Mouse (Mus musculus) CD4-positive naive resting alpha-beta T cell, adult 57 days (primary cell): Measurements from ENCODE around the gene Apon. TPM values are rescaled to one million over a fixed set of nuclear protein-coding genes. Genes with fewer than 3 reads are reported as not detected.

ENCODE experiments used
- total RNA-seq: library from RNA; stranded (reverse); gene quantifications from one replicate; pipeline ENCODE4 v1.2.4, GENCODE M21; 2023

The Apon gene
- not detected for total RNA-seq

DNA sequence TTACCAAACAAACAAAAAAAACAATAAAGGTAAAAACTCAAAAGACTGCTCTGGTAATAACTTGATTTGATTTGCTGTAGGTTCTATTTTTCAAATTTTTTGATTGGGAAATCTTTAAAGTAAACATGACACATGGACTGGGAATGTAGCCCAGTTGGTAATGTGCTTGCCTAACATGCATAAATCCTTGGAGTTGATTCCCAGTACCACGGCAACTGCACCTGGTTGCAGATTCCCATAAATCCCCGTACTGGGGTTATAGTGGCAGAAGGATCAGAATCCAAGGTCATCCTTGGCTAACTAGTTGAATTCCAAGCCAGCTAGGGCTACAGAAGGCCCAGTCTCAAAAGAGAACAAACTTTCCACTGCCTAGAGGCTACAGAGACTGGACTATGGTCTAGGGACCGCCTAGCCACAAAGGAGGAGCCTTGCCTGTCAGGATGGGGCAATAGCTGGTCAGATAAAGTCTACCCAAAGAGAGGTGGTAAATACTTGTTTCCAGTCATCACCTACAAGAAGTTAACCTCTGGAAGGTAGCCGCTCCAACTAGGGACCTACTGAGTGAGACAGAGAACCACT lies at the start of gene Apon:
Gene Apon, plus strand, starts transcription at position 420 of the 579 bp plus-strand sequence.

GRCm38 (mm10) chr10:128211390-128212108 lies 42.3 kb upstream of the Apon start, which contains the start of gene Spryd4:
Gene Spryd4 (minus strand): TSS chr10:128211807.

DNA sequence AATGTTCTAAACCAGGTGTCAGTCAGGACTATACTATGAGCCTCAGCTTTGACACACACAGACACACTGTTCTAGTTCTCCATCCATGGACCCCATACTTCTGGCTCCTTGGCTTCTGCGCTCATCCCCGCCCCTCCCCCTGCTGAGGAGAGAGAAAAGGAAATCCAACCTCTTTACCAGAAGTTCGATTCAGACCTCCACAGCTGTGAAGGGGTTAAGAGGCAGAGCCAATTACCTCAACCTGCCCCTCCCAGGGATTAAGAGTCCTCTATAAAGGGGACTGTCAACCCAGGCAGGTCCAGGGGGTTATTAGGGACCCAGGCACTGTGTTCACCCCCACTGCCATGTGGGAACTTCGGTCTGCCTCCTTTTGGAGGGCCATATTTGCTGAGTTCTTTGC lies 28.4 kb upstream of the Apon start, which contains the start of gene Mip:
Gene Mip, plus strand, starts transcription at position 301 of the 400 bp plus-strand sequence.

GRCm38 (mm10) chr10:128231697-128232419 lies 22.0 kb upstream of the Apon start, which contains the start of gene Timeless:
Gene Timeless (plus strand): TSS chr10:128232065.

DNA sequence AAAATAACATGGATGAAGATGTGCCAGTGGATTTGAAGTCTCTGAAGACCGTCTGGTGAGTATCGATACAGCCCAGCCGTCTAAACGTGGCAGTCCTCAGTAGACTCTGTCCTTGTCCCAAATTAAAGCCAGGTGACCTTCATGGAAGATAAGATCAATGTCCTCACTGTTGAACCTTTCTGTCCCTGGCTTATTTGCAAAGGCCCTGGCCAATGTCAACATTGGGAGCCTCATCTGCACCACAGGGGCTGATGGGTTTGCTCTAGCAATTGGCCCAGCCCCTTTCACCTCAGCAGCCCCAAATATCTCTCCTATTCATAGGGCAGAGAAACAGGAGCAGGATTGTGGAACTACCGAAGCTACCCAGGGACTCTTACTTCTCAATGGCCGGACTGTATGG lies 14.5 kb downstream of the Apon start, which contains the start of gene Apof:
Gene Apof, plus strand, starts transcription at position 301 of the 400 bp plus-strand sequence.

GRCm38 (mm10) chr10:128270287-128270841 lies 16.5 kb downstream of the Apon start, which contains the start of gene Stat2:
Gene Stat2 (plus strand): TSS chr10:128270559.

DNA sequence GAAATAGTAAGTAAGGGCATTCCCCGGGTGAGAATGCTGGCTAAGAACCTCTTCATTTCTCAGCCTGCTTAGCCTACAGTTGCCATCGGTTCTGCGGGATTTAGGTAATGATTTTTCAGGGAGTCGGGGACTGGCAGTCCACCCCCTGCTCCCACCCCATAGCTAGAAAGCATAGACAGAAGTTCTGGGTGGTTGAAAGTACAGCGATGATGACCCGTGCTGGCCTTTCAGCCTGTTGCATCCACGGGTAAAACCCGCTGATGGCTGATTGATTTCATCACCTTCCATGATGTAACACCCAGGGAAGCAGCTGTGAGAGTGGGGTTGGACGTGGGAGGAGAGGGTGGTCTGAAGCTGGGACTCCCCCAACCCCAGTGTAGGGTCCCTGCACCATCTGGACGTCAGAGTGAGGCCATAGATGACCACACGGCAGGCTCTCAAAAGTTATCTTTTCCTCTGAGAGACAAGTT lies 44.8 kb downstream of the Apon start, which contains the start of gene Il23a:
Gene Il23a, minus strand, starts transcription at position 51 of the 470 bp plus-strand sequence.

GRCm38 (mm10) chr10:128303126-128304021 lies 49.5 kb downstream of the Apon start, which contains the start of gene Pan2:
Gene Pan2 (plus strand): TSS chr10:128303335.

Other genes with a start within 250 kb of the Apon start
- gene Hsd17b6, start 246.5 kb upstream of the Apon start, total RNA-seq = not detected
- gene Prim1, start 238.9 kb upstream of the Apon start, total RNA-seq = 13.9 TPM
- 733 TPM for gene Naca, start 218.5 kb upstream of the Apon start, total RNA-seq
- gene Ptges3, start 195.1 kb upstream of the Apon start, total RNA-seq = 122 TPM
- 586 TPM for gene Atp5b, start 170.8 kb upstream of the Apon start, total RNA-seq
- gene Baz2a, start 162.5 kb upstream of the Apon start, total RNA-seq = 125 TPM
- gene Rbms2, start 73.8 kb upstream of the Apon start, total RNA-seq = 49.3 TPM
- not detected for gene Gls2, start 59.6 kb upstream of the Apon start, total RNA-seq
- gene Spryd4, start 42.3 kb upstream of the Apon start, total RNA-seq = 16.1 TPM
- not detected for gene Mip, start 28.3 kb upstream of the Apon start, total RNA-seq
- gene Timeless, start 22.0 kb upstream of the Apon start, total RNA-seq = 30.5 TPM
- not detected for gene Apof, start 14.6 kb downstream of the Apon start, total RNA-seq
- 64.0 TPM for gene Stat2, start 16.5 kb downstream of the Apon start, total RNA-seq
- not detected for gene Il23a, start 44.7 kb downstream of the Apon start, total RNA-seq
- 41.8 TPM for gene Pan2, start 49.2 kb downstream of the Apon start, total RNA-seq
- gene Cnpy2, start 68.4 kb downstream of the Apon start, total RNA-seq = 29.1 TPM
- gene Cs, start 83.6 kb downstream of the Apon start, total RNA-seq = 90.9 TPM
- gene Coq10a, start 114.9 kb downstream of the Apon start, total RNA-seq = 27.2 TPM
- gene Ankrd52, start 123.0 kb downstream of the Apon start, total RNA-seq = 51.7 TPM
- not detected for gene Slc39a5, start 147.1 kb downstream of the Apon start, total RNA-seq
- gene Nabp2, start 157.4 kb downstream of the Apon start, total RNA-seq = 39.4 TPM
- gene Rnf41, start 157.6 kb downstream of the Apon start, total RNA-seq = 28.5 TPM
- gene Smarcc2, start 205.2 kb downstream of the Apon start, total RNA-seq = 126 TPM
- 738 TPM for gene Myl6, start 240.0 kb downstream of the Apon start, total RNA-seq
- gene Myl6b, start 244.6 kb downstream of the Apon start, total RNA-seq = not detected